Mouse (Mus musculus): ENCODE results near the gene H2afy. TPM values are rescaled to one million over a fixed set of nuclear protein-coding genes. Genes with fewer than 3 reads are reported as not detected.
A peak's percentile ranks its signal among the peaks of the same experiment; 100 is the strongest.

The H2afy gene
- polyA plus RNA-seq, 1 experiment from 2014 or later = 361 TPM

GRCm38 (mm10) chr13:56125632-56126031 is 10.5 kb downstream of the H2afy start:
- H3K4me1 ChIP-seq (replicated peaks; ENCODE audit: control insufficient read depth, insufficient read depth, low read length) = no peaks in the 10 kb centered on the region
- no peak overlapping the region for H3K4me3 ChIP-seq (ENCODE audit: low read depth, low read length)
- DNase-seq (ENCODE audit: low spot score) (no peak), ATAC-seq (replicated peaks; ENCODE audit: low FRiP score, low TSS enrichment, low read depth) (no peak)
- H3K9me3 ChIP-seq (ENCODE audit: control insufficient read depth, low read length) = no peaks in the 10 kb centered on the region
- H3K27me3 ChIP-seq (replicated peaks; ENCODE audit: control insufficient read depth, insufficient read depth, low read length) = no peaks in the 10 kb centered on the region
- no peak overlapping the region for H3K4me2 ChIP-seq (ENCODE audit: low read length)
- H3K27ac ChIP-seq (ENCODE audit: low read depth) = no peak overlapping the region
- no peak overlapping the region for H3K9ac ChIP-seq (ENCODE audit: low read length)
- peaks cover 88% of the 10 kb centered on the region for H3K36me3 ChIP-seq (ENCODE audit: control insufficient read depth, insufficient read depth, low read length)
- WGBS = 88% methylated on average over 10 of the region's 10 CpGs

GRCm38 (mm10) chr13:56123075-56123474 is 13.1 kb downstream of the H2afy start:
- H3K36me3 ChIP-seq (ENCODE audit: control insufficient read depth, insufficient read depth, low read length) = peaks cover 94% of the 10 kb centered on the region
- no peaks in the 10 kb centered on the region for H3K27me3 ChIP-seq (replicated peaks; ENCODE audit: control insufficient read depth, insufficient read depth, low read length)
- WGBS = 92% methylated on average over 5 of the region's 5 CpGs
- H3K4me2 ChIP-seq (ENCODE audit: low read length) = no peak overlapping the region
- ATAC-seq (replicated peaks; ENCODE audit: low FRiP score, low TSS enrichment, low read depth) (no peak), DNase-seq (ENCODE audit: low spot score) (no peak)
- no peaks in the 10 kb centered on the region for H3K9me3 ChIP-seq (ENCODE audit: control insufficient read depth, low read length)
- no peak overlapping the region for H3K27ac ChIP-seq (ENCODE audit: low read depth)
- no peak overlapping the region for H3K9ac ChIP-seq (ENCODE audit: low read length)
- no peaks in the 10 kb centered on the region for H3K4me1 ChIP-seq (replicated peaks; ENCODE audit: control insufficient read depth, insufficient read depth, low read length)
- H3K4me3 ChIP-seq (ENCODE audit: low read depth, low read length) = no peak overlapping the region

- Histone ChIP-seq H3K4me3 (ENCODE audit: low read depth, low read length) (no peak overlapping the region), H3K27me3 (replicated peaks; ENCODE audit: control insufficient read depth, insufficient read depth, low read length) (no peaks in the 10 kb centered on the region), H3K9ac (ENCODE audit: low read length) (no peak overlapping the region), H3K4me1 (replicated peaks; ENCODE audit: control insufficient read depth, insufficient read depth, low read length) (peaks cover 44% of the 10 kb centered on the region), H3K9me3 (ENCODE audit: control insufficient read depth, low read length) (no peaks in the 10 kb centered on the region), H3K36me3 (ENCODE audit: control insufficient read depth, insufficient read depth, low read length) (peaks cover 63% of the 10 kb centered on the region), H3K4me2 (ENCODE audit: low read length) (no peak overlapping the region), H3K27ac (ENCODE audit: low read depth) (no peak overlapping the region)
- no peak for ATAC-seq (replicated peaks; ENCODE audit: low FRiP score, low TSS enrichment, low read depth)
- DNase-seq (ENCODE audit: low spot score) = no peak
- WGBS = 52% methylated on average over 9 of the region's 9 CpGs
Observed at GRCm38 (mm10) chr13:56117991-56118765, 18.0 kb downstream of the H2afy start.

GRCm38 (mm10) chr13:56115906-56116305 is 20.3 kb downstream of the H2afy start:
- no peaks in the 10 kb centered on the region for H3K9me3 ChIP-seq (ENCODE audit: control insufficient read depth, low read length)
- H3K9ac ChIP-seq (ENCODE audit: low read length) = no peak overlapping the region
- H3K36me3 ChIP-seq (ENCODE audit: control insufficient read depth, insufficient read depth, low read length) = peaks cover 40% of the 10 kb centered on the region
- peak overlapping the region; percentile 54; the same call in 1 of the 2 replicates for H3K27ac ChIP-seq (ENCODE audit: low read depth)
- H3K4me2 ChIP-seq (ENCODE audit: low read length) = no peak overlapping the region
- no peak for DNase-seq (ENCODE audit: low spot score)
- peaks cover 66% of the 10 kb centered on the region for H3K4me1 ChIP-seq (replicated peaks; ENCODE audit: control insufficient read depth, insufficient read depth, low read length)
- H3K27me3 ChIP-seq (replicated peaks; ENCODE audit: control insufficient read depth, insufficient read depth, low read length) = no peaks in the 10 kb centered on the region
- H3K4me3 ChIP-seq (ENCODE audit: low read depth, low read length) = no peak overlapping the region
- no peak for ATAC-seq (replicated peaks; ENCODE audit: low FRiP score, low TSS enrichment, low read depth)
- 18% methylated on average over 3 of the region's 3 CpGs for WGBS

GRCm38 (mm10) chr13:56115386-56115785 is 20.8 kb downstream of the H2afy start:
- Histone ChIP-seq H3K27me3 (replicated peaks; ENCODE audit: control insufficient read depth, insufficient read depth, low read length) (no peaks in the 10 kb centered on the region), H3K4me2 (ENCODE audit: low read length) (no peak overlapping the region), H3K4me1 (replicated peaks; ENCODE audit: control insufficient read depth, insufficient read depth, low read length) (peaks cover 72% of the 10 kb centered on the region), H3K4me3 (ENCODE audit: low read depth, low read length) (no peak overlapping the region), H3K27ac (ENCODE audit: low read depth) (peak overlapping the region; percentile 54; the same call in 1 of the 2 replicates), H3K9me3 (ENCODE audit: control insufficient read depth, low read length) (no peaks in the 10 kb centered on the region), H3K36me3 (ENCODE audit: control insufficient read depth, insufficient read depth, low read length) (peaks cover 35% of the 10 kb centered on the region), H3K9ac (ENCODE audit: low read length) (no peak overlapping the region)
- ATAC-seq (replicated peaks; ENCODE audit: low FRiP score, low TSS enrichment, low read depth) = no peak
- 45% methylated on average over 9 of the region's 9 CpGs for WGBS
- DNase-seq (ENCODE audit: low spot score) = no peak

- H3K4me3 ChIP-seq (ENCODE audit: low read depth, low read length) = no peak overlapping the region
- H3K9ac ChIP-seq (ENCODE audit: low read length) = no peak overlapping the region
- no peaks in the 10 kb centered on the region for H3K9me3 ChIP-seq (ENCODE audit: control insufficient read depth, low read length)
- peaks cover 88% of the 10 kb centered on the region for H3K4me1 ChIP-seq (replicated peaks; ENCODE audit: control insufficient read depth, insufficient read depth, low read length)
- peaks cover 24% of the 10 kb centered on the region for H3K36me3 ChIP-seq (ENCODE audit: control insufficient read depth, insufficient read depth, low read length)
- peak overlapping the region; percentile 82 for H3K27ac ChIP-seq (ENCODE audit: low read depth)
- no peaks in the 10 kb centered on the region for H3K27me3 ChIP-seq (replicated peaks; ENCODE audit: control insufficient read depth, insufficient read depth, low read length)
- DNase-seq (ENCODE audit: low spot score) (no peak), ATAC-seq (replicated peaks; ENCODE audit: low FRiP score, low TSS enrichment, low read depth) (peak; percentile 21; the same call in 1 of the 2 replicates)
- WGBS = 46% methylated on average over 19 of the region's 19 CpGs
- H3K4me2 ChIP-seq (ENCODE audit: low read length) = no peak overlapping the region
Observed at GRCm38 (mm10) chr13:56113431-56114248, 22.5 kb downstream of the H2afy start.

- Histone ChIP-seq H3K27me3 (replicated peaks; ENCODE audit: control insufficient read depth, insufficient read depth, low read length) (no peaks in the 10 kb centered on the region), H3K4me1 (replicated peaks; ENCODE audit: control insufficient read depth, insufficient read depth, low read length) (peaks cover 93% of the 10 kb centered on the region), H3K27ac (ENCODE audit: low read depth) (peak overlapping the region; percentile 82), H3K36me3 (ENCODE audit: control insufficient read depth, insufficient read depth, low read length) (peaks cover 21% of the 10 kb centered on the region), H3K4me2 (ENCODE audit: low read length) (peak overlapping the region; percentile 26), H3K4me3 (ENCODE audit: low read depth, low read length) (no peak overlapping the region), H3K9me3 (ENCODE audit: control insufficient read depth, low read length) (no peaks in the 10 kb centered on the region), H3K9ac (ENCODE audit: low read length) (no peak overlapping the region)
- peak; percentile 65 for DNase-seq (ENCODE audit: low spot score)
- 20% methylated on average over 13 of the region's 13 CpGs for WGBS
- ATAC-seq (replicated peaks; ENCODE audit: low FRiP score, low TSS enrichment, low read depth) = no peak
Observed at GRCm38 (mm10) chr13:56112980-56113379, 23.2 kb downstream of the H2afy start.

- H3K9me3 ChIP-seq (ENCODE audit: control insufficient read depth, low read length) = no peaks in the 10 kb centered on the region
- H3K27ac ChIP-seq (ENCODE audit: low read depth) = peak overlapping the region; percentile 82
- H3K4me3 ChIP-seq (ENCODE audit: low read depth, low read length) = no peak overlapping the region
- H3K36me3 ChIP-seq (ENCODE audit: control insufficient read depth, insufficient read depth, low read length) = peaks cover 22% of the 10 kb centered on the region
- H3K9ac ChIP-seq (ENCODE audit: low read length) = no peak overlapping the region
- H3K27me3 ChIP-seq (replicated peaks; ENCODE audit: control insufficient read depth, insufficient read depth, low read length) = no peaks in the 10 kb centered on the region
- peak; percentile 75 for DNase-seq (ENCODE audit: low spot score)
- H3K4me2 ChIP-seq (ENCODE audit: low read length) = peak overlapping the region; percentile 26
- ATAC-seq (replicated peaks; ENCODE audit: low FRiP score, low TSS enrichment, low read depth) = peak; percentile 62
- H3K4me1 ChIP-seq (replicated peaks; ENCODE audit: control insufficient read depth, insufficient read depth, low read length) = peaks cover 89% of the 10 kb centered on the region
- WGBS = 14% methylated on average over 4 of the region's 4 CpGs
Observed at GRCm38 (mm10) chr13:56112496-56112895, 23.7 kb downstream of the H2afy start.

Measured in intestine, embryonic 14.5 days (tissue).